Mouse (Mus musculus): ENCODE measurements around the gene Sln. TPM values are rescaled to one million over a fixed set of nuclear protein-coding genes. Genes with fewer than 3 reads are reported as not detected.

Sln gene
- polyA plus RNA-seq (2012; rRNA removed) = 0.45 and 6.1 TPM in 2 replicates

GRCm38 (mm10) chr9:53849864-53850263 lies at the start of gene Sln:
TSS of gene Sln (plus strand) at chr9:53850164.

Other genes starting within 250 kb of the Sln start
- 96.6 and 96.9 TPM in 2 replicates for gene Acat1, start 239.8 kb upstream of the Sln start, polyA plus RNA-seq (2012; rRNA removed)
- gene Cul5, start 180.2 kb upstream of the Sln start, polyA plus RNA-seq (2012; rRNA removed) = 18.3 and 19.4 TPM in 2 replicates
- gene Rab39, start 143.9 kb upstream of the Sln start, polyA plus RNA-seq (2012; rRNA removed) = 1.1 and 1.7 TPM in 2 replicates
- 8.3 and 9.0 TPM in 2 replicates for gene Slc35f2, start 78.6 kb upstream of the Sln start, polyA plus RNA-seq (2012; rRNA removed)
- gene Elmod1, start 125.1 kb downstream of the Sln start, polyA plus RNA-seq (2012; rRNA removed) = 44.8 and 56.1 TPM in 2 replicates
- 0.36 and 0.41 TPM in 2 replicates for gene Tnfaip8l3, start 218.2 kb downstream of the Sln start, polyA plus RNA-seq (2012; rRNA removed)

All from central nervous system, embryonic 14 days (tissue).